Mouse (Mus musculus) ES-E14 (cell line): ENCODE data around the gene Afmid. TPM values are rescaled to one million over a fixed set of nuclear protein-coding genes. Genes with fewer than 3 reads are reported as not detected.

Source experiments
- DNase-seq: peaks from one replicate; pipeline ENCODE4 v3.0.0-alpha.2; 2013; ENCODE audit warnings: low read depth, low spot score
- H3K27ac ChIP-seq: 2 replicates; pipeline ENCODE4 v1.5.1; 2012; ENCODE audit warnings: low read depth, mild to moderate bottlenecking, low read length, moderate library complexity, mixed read lengths; ENCODE audit not compliant: poor library complexity, insufficient read depth, severe bottlenecking
- H3K36me3 ChIP-seq: 2 replicates; pipeline ENCODE4 v1.6.1; 2012; ENCODE audit warnings: mild to moderate bottlenecking, low read length, moderate library complexity, mixed read lengths; ENCODE audit not compliant: control insufficient read depth, poor library complexity, insufficient read depth, severe bottlenecking
- H3K4me1 ChIP-seq, 2 experiments: fragments of 150-350 bp in 1 of 2; sonication (generic) in 1 of 2; 2 replicates each; pipeline ENCODE4 v1.6.1; 2012; ENCODE audit warnings: low read length in 2 of 2, mild to moderate bottlenecking in 1 of 2, mixed read lengths in 1 of 2; ENCODE audit not compliant: control insufficient read depth in 2 of 2, insufficient read depth in 2 of 2, poor library complexity in 1 of 2
- H3K4me3 ChIP-seq, 2 experiments: fragments of 150-350 bp in 1 of 2; sonication (generic) in 1 of 2; 2 replicates each; pipeline ENCODE4 v1.5.1; 2012; ENCODE audit warnings: low read length in 2 of 2, low read depth in 1 of 2, mild to moderate bottlenecking in 1 of 2, mixed read lengths in 1 of 2; ENCODE audit not compliant: insufficient read depth in 1 of 2, poor library complexity in 1 of 2, severe bottlenecking in 1 of 2
- H3K9ac ChIP-seq: 2 replicates; pipeline ENCODE4 v1.6.1; 2012; ENCODE audit warnings: low read depth, mild to moderate bottlenecking, low read length, mixed read lengths; ENCODE audit not compliant: poor library complexity, insufficient read depth, severe bottlenecking
- H3K9me3 ChIP-seq: fragments of 150-350 bp; sonication (generic); 2 replicates; pipeline ENCODE4 v1.6.1; 2012; ENCODE audit warnings: low read depth, mild to moderate bottlenecking, low read length; ENCODE audit not compliant: control insufficient read depth, insufficient read depth
- CHD2 ChIP-seq: IDR thresholded peaks from 2 replicates; pipeline ENCODE4 v1.6.1; 2014; ENCODE audit warnings: mild to moderate bottlenecking, low read depth, low read length, inconsistent platforms
- HCFC1 ChIP-seq: IDR thresholded peaks from 2 replicates; pipeline ENCODE4 v1.6.1; 2012; ENCODE audit warnings: low read length, inconsistent platforms, borderline replicate concordance; ENCODE audit not compliant: insufficient read depth
- MAFK ChIP-seq: IDR thresholded peaks from 2 replicates; pipeline ENCODE4 v1.6.1; 2014; ENCODE audit warnings: mild to moderate bottlenecking, low read depth, low read length, inconsistent platforms; ENCODE audit not compliant: insufficient read depth
- ZC3H11A ChIP-seq: IDR thresholded peaks from 2 replicates; pipeline ENCODE4 v1.6.1; 2012; ENCODE audit warnings: low read depth, mild to moderate bottlenecking, inconsistent platforms, low read length, borderline replicate concordance
- ZNF384 ChIP-seq: IDR thresholded peaks from 2 replicates; pipeline ENCODE4 v1.6.1; 2012; ENCODE audit warnings: low read depth, low read length, inconsistent platforms
- in situ Hi-C, 2 experiments: fragments of 600-800 bp; cut with MboI; formaldehyde crosslinking; loops; one replicate each; pipeline ENCODE4 v1.15.1; 2025; ENCODE audit warnings: low sequenced_read_pairs in 2 of 2, inconsistent platforms in 1 of 2; ENCODE audit not compliant: unreplicated experiment in 2 of 2
- total RNA-seq: library from RNA; depleted of rRNA; stranded (reverse); fragments of 300-350 nt; gene quantifications from 2 replicates; pipeline ENCODE4 v1.2.3, GENCODE M21; 2012; rRNA removed

The Afmid gene
- total RNA-seq, 1 experiment: 1.8 TPM

- Histone ChIP-seq H3K4me3 (peak overlapping the region; percentile 27 to 55), H3K9ac (peak overlapping the region; percentile 71), H3K27ac (peak overlapping the region; percentile 95), H3K4me1 (peaks cover 10 to 21% of the 10 kb centered on the region in 2 experiments; a peak in 3 of 4 replicates), H3K9me3 (no peaks in the 10 kb centered on the region), H3K36me3 (no peaks in the 10 kb centered on the region)
- TF ChIP-seq CHD2: no peak
- no peak for TF ChIP-seq ZNF384
- no peak for TF ChIP-seq ZC3H11A
- no peak for TF ChIP-seq MAFK
- no peak for TF ChIP-seq HCFC1
- in situ Hi-C loops: no loop called here
- no peak for DNase-seq
Measured at GRCm38 (mm10) chr11:117888168-117888852, 62.6 kb downstream of the Afmid start.

- Histone ChIP-seq H3K9ac (peak overlapping the region; percentile 71), H3K4me3 (peak overlapping the region; percentile 27 to 55), H3K27ac (peak overlapping the region; percentile 95), H3K36me3 (no peaks in the 10 kb centered on the region), H3K4me1 (peaks cover 7 to 21% of the 10 kb centered on the region in 2 experiments; a peak in 3 of 4 replicates), H3K9me3 (no peaks in the 10 kb centered on the region)
- TF ChIP-seq ZC3H11A: no peak
- TF ChIP-seq CHD2: no peak
- no peak for TF ChIP-seq MAFK
- TF ChIP-seq HCFC1: no peak
- no peak for TF ChIP-seq ZNF384
- in situ Hi-C loops: no loop called here
- DNase-seq: peak; percentile 79
Measured at GRCm38 (mm10) chr11:117888853-117889822, 63.4 kb downstream of the Afmid start.

Other genes with a start within 250 kb of the Afmid start
- gene Tnrc6c, start 171.6 kb upstream of the Afmid start, total RNA-seq: 21.5 and 32.4 TPM in 2 replicates
- gene Tmc8, start 43.8 kb upstream of the Afmid start, total RNA-seq: 3.9 and 7.6 TPM in 2 replicates
- 36.0 and 79.1 TPM in 2 replicates for gene Tmc6, start 43.7 kb upstream of the Afmid start, total RNA-seq
- not detected in 2 replicates for gene 6030468B19Rik, start 28.3 kb upstream of the Afmid start, total RNA-seq
- gene Gm20708, start 16.3 kb upstream of the Afmid start, total RNA-seq: 0.40 and 0.42 TPM in 2 replicates
- 69.6 and 98.0 TPM in 2 replicates for gene Syngr2, start 16.3 kb upstream of the Afmid start, total RNA-seq
- gene Tk1, start 168 bp downstream of the Afmid start, total RNA-seq: 77.5 and 89.3 TPM in 2 replicates
- 125 and 166 TPM in 2 replicates for gene Birc5, start 23.3 kb downstream of the Afmid start, total RNA-seq
- gene Tmem235, start 34.8 kb downstream of the Afmid start, total RNA-seq: 0.36 and 0.58 TPM in 2 replicates
- 1.2 and 3.1 TPM in 2 replicates for gene Tha1, start 47.6 kb downstream of the Afmid start, total RNA-seq
- 69.8 and 78.6 TPM in 2 replicates for gene Socs3, start 144.1 kb downstream of the Afmid start, total RNA-seq
- 95.2 and 101 TPM in 2 replicates for gene Pgs1, start 160.4 kb downstream of the Afmid start, total RNA-seq